Mouse (Mus musculus): ENCODE data around the gene Olfr656. TPM values are rescaled to one million over a fixed set of nuclear protein-coding genes. Genes with fewer than 3 reads are reported as not detected.
A peak's percentile ranks its signal among the peaks of the same experiment; 100 is the strongest.

Gene Olfr656
- polyA plus RNA-seq, 1 experiment from 2014 or later, result not detected

- Histone ChIP-seq H3K36me3 (ENCODE audit: control insufficient read depth, insufficient read depth, low read length) (no peaks in the 10 kb centered on the region), H3K4me2 (no peak within 1 kb of the TSS), H3K4me1 (replicated peaks; ENCODE audit: control insufficient read depth, insufficient read depth, low read length) (no peaks in the 10 kb centered on the region), H3K4me3 (ENCODE audit: low read depth, low read length) (no peak within 1 kb of the TSS), H3K9me3 (ENCODE audit: control insufficient read depth, low read length) (no peaks in the 10 kb centered on the region), H3K27ac (ENCODE audit: low read depth, low read length) (no peak within 1 kb of the TSS), H3K27me3 (replicated peaks; ENCODE audit: control insufficient read depth, insufficient read depth, low read length) (no peaks in the 10 kb centered on the region), H3K9ac (ENCODE audit: low read depth, low read length) (no peak within 1 kb of the TSS)
- no peak for ATAC-seq (replicated peaks; ENCODE audit: low FRiP score)
- DNase-seq (ENCODE audit: low spot score), result no peak
Measured at GRCm38 (mm10) chr7:104624494-104624893, 10.7 kb downstream of the Olfr656 start, which contains the start of gene Olfr657. TSS of gene Olfr657 (plus strand) at chr7:104624794.

- no peaks in the 10 kb centered on the region for H3K27me3 ChIP-seq (replicated peaks; ENCODE audit: control insufficient read depth, insufficient read depth, low read length)
- H3K27ac ChIP-seq (ENCODE audit: low read depth, low read length), result no peak within 1 kb of the TSS
- WGBS, result 20% methylated on average over 21 of the region's 22 CpGs
- H3K9me3 ChIP-seq (ENCODE audit: control insufficient read depth, low read length), result no peaks in the 10 kb centered on the region
- no peak within 1 kb of the TSS for H3K9ac ChIP-seq (ENCODE audit: low read depth, low read length)
- H3K36me3 ChIP-seq (ENCODE audit: control insufficient read depth, insufficient read depth, low read length), result no peaks in the 10 kb centered on the region
- DNase-seq (ENCODE audit: low spot score) (peak; percentile 38), ATAC-seq (replicated peaks; ENCODE audit: low FRiP score) (peak; percentile 74)
- no peaks in the 10 kb centered on the region for H3K4me1 ChIP-seq (replicated peaks; ENCODE audit: control insufficient read depth, insufficient read depth, low read length)
- peak within 1 kb of the TSS; percentile 54 for H3K4me2 ChIP-seq
- no peak within 1 kb of the TSS for H3K4me3 ChIP-seq (ENCODE audit: low read depth, low read length)
Measured at GRCm38 (mm10) chr7:104646841-104647482, 33.2 kb downstream of the Olfr656 start, which contains the start of gene Olfr658. TSS of gene Olfr658 (minus strand) at chr7:104647305.

- no peaks in the 10 kb centered on the region for H3K36me3 ChIP-seq (ENCODE audit: control insufficient read depth, insufficient read depth, low read length)
- WGBS, result 80% methylated on average over 3 of the region's 3 CpGs
- no peak within 1 kb of the TSS for H3K4me3 ChIP-seq (ENCODE audit: low read depth, low read length)
- no peaks in the 10 kb centered on the region for H3K27me3 ChIP-seq (replicated peaks; ENCODE audit: control insufficient read depth, insufficient read depth, low read length)
- no peak for DNase-seq (ENCODE audit: low spot score)
- no peak within 1 kb of the TSS for H3K27ac ChIP-seq (ENCODE audit: low read depth, low read length)
- H3K4me1 ChIP-seq (replicated peaks; ENCODE audit: control insufficient read depth, insufficient read depth, low read length), result no peaks in the 10 kb centered on the region
- H3K9me3 ChIP-seq (ENCODE audit: control insufficient read depth, low read length), result no peaks in the 10 kb centered on the region
- no peak within 1 kb of the TSS for H3K4me2 ChIP-seq
- no peak within 1 kb of the TSS for H3K9ac ChIP-seq (ENCODE audit: low read depth, low read length)
- no peak for ATAC-seq (replicated peaks; ENCODE audit: low FRiP score)
Measured at GRCm38 (mm10) chr7:104666453-104666852, 52.7 kb downstream of the Olfr656 start, which contains the start of gene Olfr659. TSS of gene Olfr659 (plus strand) at chr7:104666753.

Other genes starting within 250 kb of the Olfr656 start
- gene Trim30b, start 244.1 kb upstream of the Olfr656 start, polyA plus RNA-seq (2014; fragmentation: Nextera tagmentation; extraction: Ambion mirVana), result 0.06 and 0.08 TPM in 2 replicates
- 0.27 and 0.32 TPM in 2 replicates for gene Trim30c, start 213.1 kb upstream of the Olfr656 start, polyA plus RNA-seq (2014; fragmentation: Nextera tagmentation; extraction: Ambion mirVana)
- gene Trim30a, start 148.8 kb upstream of the Olfr656 start, polyA plus RNA-seq (2014; fragmentation: Nextera tagmentation; extraction: Ambion mirVana), result 1.6 and 2.3 TPM in 2 replicates
- 0.70 TPM in 2 replicates for gene Trim30d, start 106.1 kb upstream of the Olfr656 start, polyA plus RNA-seq (2014; fragmentation: Nextera tagmentation; extraction: Ambion mirVana)
- not detected in 2 replicates for gene Olfr651, start 63.8 kb upstream of the Olfr656 start, polyA plus RNA-seq (2014; fragmentation: Nextera tagmentation; extraction: Ambion mirVana)
- gene Olfr652, start 53.1 kb upstream of the Olfr656 start, polyA plus RNA-seq (2014; fragmentation: Nextera tagmentation; extraction: Ambion mirVana), result not detected in 2 replicates
- gene Olfr653, start 36.6 kb upstream of the Olfr656 start, polyA plus RNA-seq (2014; fragmentation: Nextera tagmentation; extraction: Ambion mirVana), result not detected in 2 replicates
- gene Olfr654, start 26.9 kb upstream of the Olfr656 start, polyA plus RNA-seq (2014; fragmentation: Nextera tagmentation; extraction: Ambion mirVana), result not detected in 2 replicates
- gene Olfr655, start 12.2 kb upstream of the Olfr656 start, polyA plus RNA-seq (2014; fragmentation: Nextera tagmentation; extraction: Ambion mirVana), result not detected in 2 replicates
- gene Olfr657, start 10.8 kb downstream of the Olfr656 start, polyA plus RNA-seq (2014; fragmentation: Nextera tagmentation; extraction: Ambion mirVana), result not detected in 2 replicates
- gene Olfr658, start 33.4 kb downstream of the Olfr656 start, polyA plus RNA-seq (2014; fragmentation: Nextera tagmentation; extraction: Ambion mirVana), result not detected in 2 replicates
- gene Olfr659, start 52.8 kb downstream of the Olfr656 start, polyA plus RNA-seq (2014; fragmentation: Nextera tagmentation; extraction: Ambion mirVana), result not detected in 2 replicates
- gene Olfr661, start 72.5 kb downstream of the Olfr656 start, polyA plus RNA-seq (2014; fragmentation: Nextera tagmentation; extraction: Ambion mirVana), result not detected in 2 replicates
- gene Usp17le, start 163.5 kb downstream of the Olfr656 start, polyA plus RNA-seq (2014; fragmentation: Nextera tagmentation; extraction: Ambion mirVana), result not detected in 2 replicates
- gene Usp17lb, start 228.6 kb downstream of the Olfr656 start, polyA plus RNA-seq (2014; fragmentation: Nextera tagmentation; extraction: Ambion mirVana), result not detected in 2 replicates
- not detected in 2 replicates for gene Usp17la, start 243.1 kb downstream of the Olfr656 start, polyA plus RNA-seq (2014; fragmentation: Nextera tagmentation; extraction: Ambion mirVana)

All from liver, embryonic 11.5 days (tissue).